Mouse (Mus musculus) MEL (cell line): ENCODE results near the gene Akt3. TPM values are rescaled to one million over a fixed set of nuclear protein-coding genes. Genes with fewer than 3 reads are reported as not detected.

ENCODE experiments used
- DNase-seq: peaks from one replicate; pipeline ENCODE4 v3.0.0; 2011; ENCODE audit warnings: low read depth, low spot score
- H3K27ac ChIP-seq: 2 replicates; pipeline ENCODE4 v1.5.1; 2012; ENCODE audit warnings: low read depth, mild to moderate bottlenecking, control low read depth, low read length, moderate library complexity; ENCODE audit not compliant: control insufficient read depth
- H3K27me3 ChIP-seq, 2 experiments: fragments of 150-350 bp in 1 of 2; sonication (generic) in 1 of 2; 2 replicates each; pipeline ENCODE4 v1.6.1; 2012; ENCODE audit warnings: low read length in 2 of 2, mild to moderate bottlenecking in 2 of 2, improper control_type of control experiment in 1 of 2, moderate library complexity in 1 of 2; ENCODE audit not compliant: insufficient read depth in 2 of 2, control insufficient read depth in 1 of 2
- H3K36me3 ChIP-seq, 2 experiments: 2 replicates each; pipeline ENCODE4 v1.6.1; 2012 to 2014; ENCODE audit warnings: low read length in 2 of 2, improper control_type of control experiment in 1 of 2, inconsistent platforms in 1 of 2, mild to moderate bottlenecking in 1 of 2; ENCODE audit not compliant: insufficient read depth in 2 of 2, control insufficient read depth in 1 of 2
- H3K4me1 ChIP-seq, 2 experiments: fragments of 150-350 bp in 1 of 2; sonication (generic) in 1 of 2; 2 replicates each; pipeline ENCODE4 v1.6.1; 2012; ENCODE audit warnings: low read length in 2 of 2, improper control_type of control experiment in 1 of 2, mild to moderate bottlenecking in 1 of 2; ENCODE audit not compliant: insufficient read depth in 2 of 2, control insufficient read depth in 1 of 2
- H3K4me3 ChIP-seq, 2 experiments: fragments of 150-350 bp in 1 of 2; sonication (generic) in 1 of 2; 2 replicates each; pipeline ENCODE4 v1.5.1; 2012; ENCODE audit warnings: low read depth in 2 of 2, low read length in 2 of 2, mild to moderate bottlenecking in 2 of 2, moderate library complexity in 2 of 2, control low read depth in 1 of 2, improper control_type of control experiment in 1 of 2; ENCODE audit not compliant: control insufficient read depth in 1 of 2, insufficient read depth in 1 of 2
- H3K79me2 ChIP-seq: 2 replicates; pipeline ENCODE4 v1.6.1; 2012; ENCODE audit warnings: mild to moderate bottlenecking, low read length, moderate library complexity; ENCODE audit not compliant: control insufficient read depth, poor library complexity, insufficient read depth
- H3K9ac ChIP-seq: 2 replicates; pipeline ENCODE4 v1.6.1; 2012; ENCODE audit warnings: low read depth, mild to moderate bottlenecking, control low read depth, low read length, moderate library complexity; ENCODE audit not compliant: control insufficient read depth, poor library complexity, severe bottlenecking
- H3K9me3 ChIP-seq: fragments of 150-350 bp; sonication (generic); replicated peaks from 2 replicates; pipeline ENCODE4 v1.6.1; 2012; ENCODE audit warnings: mild to moderate bottlenecking, low read length, improper control_type of control experiment, moderate library complexity; ENCODE audit not compliant: insufficient read depth
- BHLHE40 ChIP-seq: IDR thresholded peaks from 2 replicates; pipeline ENCODE4 v1.6.1; 2012; ENCODE audit warnings: low read depth, mild to moderate bottlenecking, inconsistent platforms, low read length, improper control_type of control experiment, borderline replicate concordance
- CHD2 ChIP-seq: IDR thresholded peaks from 2 replicates; pipeline ENCODE4 v1.6.1; 2011; ENCODE audit warnings: low read length, improper control_type of control experiment
- E2F4 ChIP-seq: IDR thresholded peaks from 2 replicates; pipeline ENCODE4 v1.6.1; 2011; ENCODE audit warnings: low read depth, low read length, improper control_type of control experiment, borderline replicate concordance
- GABPA ChIP-seq: IDR thresholded peaks from 2 replicates; pipeline ENCODE4 v1.6.1; 2012; ENCODE audit warnings: low read depth, mild to moderate bottlenecking, inconsistent platforms, low read length, improper control_type of control experiment, moderate library complexity
- MAFK ChIP-seq: IDR thresholded peaks from 2 replicates; pipeline ENCODE4 v1.6.1; 2011; ENCODE audit warnings: low read depth, mild to moderate bottlenecking, low read length, improper control_type of control experiment, borderline replicate concordance
- MAZ ChIP-seq: IDR thresholded peaks from 2 replicates; pipeline ENCODE4 v1.6.1; 2012; ENCODE audit warnings: low read depth, mild to moderate bottlenecking, inconsistent platforms, low read length, improper control_type of control experiment
- MXI1 ChIP-seq: IDR thresholded peaks from 2 replicates; pipeline ENCODE4 v1.6.1; 2011; ENCODE audit warnings: mild to moderate bottlenecking, low read depth, low read length, improper control_type of control experiment
- MYB ChIP-seq: IDR thresholded peaks from 2 replicates; pipeline ENCODE4 v1.6.1; 2011; ENCODE audit warnings: mild to moderate bottlenecking, low read depth, low read length, improper control_type of control experiment
- MYC ChIP-seq: IDR thresholded peaks from 2 replicates; pipeline ENCODE4 v1.6.1; 2011; ENCODE audit warnings: low read depth, mild to moderate bottlenecking, low read length, improper control_type of control experiment, moderate library complexity
- NRF1 ChIP-seq: IDR thresholded peaks from 2 replicates; pipeline ENCODE4 v1.6.1; 2014; ENCODE audit warnings: low read depth, mild to moderate bottlenecking, inconsistent platforms, low read length, improper control_type of control experiment, moderate library complexity; ENCODE audit not compliant: poor library complexity, insufficient read depth, severe bottlenecking
- POLR2A ChIP-seq, 2 experiments: IDR thresholded peaks; 2 replicates each; pipeline ENCODE4 v1.6.1; 2011 to 2012; ENCODE audit warnings: low read length in 2 of 2, mild to moderate bottlenecking in 2 of 2, control low read depth in 1 of 2, improper control_type of control experiment in 1 of 2, low read depth in 1 of 2, moderate library complexity in 1 of 2; ENCODE audit not compliant: control insufficient read depth in 1 of 2, insufficient read depth in 1 of 2, poor library complexity in 1 of 2
- POLR2AphosphoS2 ChIP-seq: IDR thresholded peaks from 2 replicates; pipeline ENCODE4 v1.6.1; 2011; ENCODE audit warnings: low read length, improper control_type of control experiment
- RCOR1 ChIP-seq: IDR thresholded peaks from 2 replicates; pipeline ENCODE4 v1.6.1; 2012; ENCODE audit warnings: low read depth, mild to moderate bottlenecking, inconsistent platforms, low read length, improper control_type of control experiment
- TAL1 ChIP-seq: IDR thresholded peaks from 2 replicates; pipeline ENCODE4 v1.6.1; 2012; ENCODE audit warnings: mild to moderate bottlenecking, inconsistent platforms, low read length, moderate library complexity, mixed read lengths
- UBTF ChIP-seq: IDR thresholded peaks from 2 replicates; pipeline ENCODE4 v1.6.1; 2012; ENCODE audit warnings: low read depth, mild to moderate bottlenecking, inconsistent platforms, low read length, improper control_type of control experiment, moderate library complexity, borderline replicate concordance; ENCODE audit not compliant: insufficient read depth
- ZMIZ1 ChIP-seq: IDR thresholded peaks from 2 replicates; pipeline ENCODE4 v1.6.1; 2012; ENCODE audit warnings: low read depth, mild to moderate bottlenecking, inconsistent platforms, low read length, improper control_type of control experiment, moderate library complexity
- ZNF384 ChIP-seq: IDR thresholded peaks from 2 replicates; pipeline ENCODE4 v1.6.1; 2012; ENCODE audit warnings: low read depth, mild to moderate bottlenecking, inconsistent platforms, low read length, improper control_type of control experiment
- polyA plus RNA-seq, 2 experiments: library from polyadenylated mRNA; stranded (reverse) in 1 of 2; unstranded in 1 of 2; fragments of >175 nt in 1 of 2; fragments of >200 nt in 1 of 2; gene quantifications; 2 replicates each; pipeline versions ENCODE4 v1.2.1 to v1.2.4; 2012; ENCODE audit warnings: low replicate concordance in 2 of 2, low read depth in 1 of 2; ENCODE audit not compliant: insufficient read length in 2 of 2, insufficient read depth in 1 of 2, missing spikeins in 1 of 2
- total RNA-seq: library from RNA; depleted of rRNA; stranded (reverse); fragments of 300-350 nt; gene quantifications from 2 replicates; pipeline ENCODE4 v1.2.3, GENCODE M21; 2012

The Akt3 gene
- total and polyA plus RNA-seq, 3 experiments = 3.5 to 6.2 TPM; not detected in 1

- Histone ChIP-seq H3K4me1 (no peaks in the 10 kb centered on the region), H3K27me3 (no peaks in the 10 kb centered on the region), H3K9ac (no peak overlapping the region), H3K27ac (no peak overlapping the region), H3K9me3 (no peaks in the 10 kb centered on the region), H3K4me3 (no peak overlapping the region), H3K79me2 (no peaks in the 10 kb centered on the region), H3K36me3 (no peaks in the 10 kb centered on the region)
- TF ChIP-seq POLR2AphosphoS2 = no peak
- TF ChIP-seq ZNF384 = no peak
- TF ChIP-seq MYB = no peak
- TF ChIP-seq GABPA = no peak
- TF ChIP-seq MAFK = no peak
- TF ChIP-seq RCOR1 = no peak
- TF ChIP-seq TAL1 = no peak
- TF ChIP-seq MXI1 = no peak
- TF ChIP-seq MAZ = no peak
- TF ChIP-seq POLR2A (IDR thresholded peaks at IDR 0.05; ENCODE audit: control insufficient read depth in 1 of 2, insufficient read depth in 1 of 2, low read depth in 1 of 2, low read length in 2 of 2, poor library complexity in 1 of 2) = no peak
- no peak for TF ChIP-seq NRF1
- TF ChIP-seq UBTF = no peak
- no peak for TF ChIP-seq E2F4
- DNase-seq = no peak
These were observed 219.6 kb downstream of the Akt3 start for GRCm38 (mm10) chr1:177038383-177038782.

GRCm38 (mm10) chr1:177035460-177035859, 222.5 kb downstream of the Akt3 start:
- H3K4me1 ChIP-seq = no peaks in the 10 kb centered on the region

GRCm38 (mm10) chr1:177032233-177032632, 225.8 kb downstream of the Akt3 start:
- no peaks in the 10 kb centered on the region for H3K4me1 ChIP-seq
- no peak for TF ChIP-seq MAFK
- no peak for TF ChIP-seq E2F4
- no peak for TF ChIP-seq UBTF
- no peak for TF ChIP-seq BHLHE40

More at GRCm38 (mm10) chr1:177035460-177035859, 222.5 kb downstream of the Akt3 start:
- H3K79me2 ChIP-seq = no peaks in the 10 kb centered on the region
- no peaks in the 10 kb centered on the region for H3K27me3 ChIP-seq
- no peak for DNase-seq
- no peaks in the 10 kb centered on the region for H3K36me3 ChIP-seq
- H3K4me3 ChIP-seq = no peak overlapping the region
- no peak overlapping the region for H3K27ac ChIP-seq
- TF ChIP-seq GABPA (no peak), MXI1 (no peak), MYC (no peak), POLR2AphosphoS2 (no peak), RCOR1 (no peak), ZMIZ1 (no peak), POLR2A (IDR thresholded peaks at IDR 0.05; ENCODE audit: control insufficient read depth in 1 of 2, insufficient read depth in 1 of 2, low read depth in 1 of 2, low read length in 2 of 2, poor library complexity in 1 of 2) (no peak), CHD2 (no peak)
- TF ChIP-seq, all 39 proteins: peak for 0
- H3K9me3 ChIP-seq = no peaks in the 10 kb centered on the region
- no peak overlapping the region for H3K9ac ChIP-seq

More at GRCm38 (mm10) chr1:177032233-177032632, 225.8 kb downstream of the Akt3 start:
- H3K79me2 ChIP-seq = no peaks in the 10 kb centered on the region
- H3K4me3 ChIP-seq = no peak overlapping the region
- no peaks in the 10 kb centered on the region for H3K27me3 ChIP-seq
- no peaks in the 10 kb centered on the region for H3K9me3 ChIP-seq
- H3K36me3 ChIP-seq = no peaks in the 10 kb centered on the region
- DNase-seq = no peak
- no peak overlapping the region for H3K27ac ChIP-seq
- no peak overlapping the region for H3K9ac ChIP-seq
